In genomic region chr13:55105045-55105952, GRCm38 (mm10) we compare ENCODE assay signal across 8 mouse cellular contexts. TPM values are rescaled to one million over a fixed set of nuclear protein-coding genes. Genes with fewer than 3 reads are reported as not detected.
DNase-seq lines count a peak whose midpoint lies in the region; ATAC-seq and TF ChIP-seq lines count a peak whose summit lies in the region.

Zfp346 (plus strand) TSS chr13:55105311.

- peak; percentile 92 for ATAC-seq in heart, embryonic 15.5 days (replicated peaks; ENCODE audit: insufficient number of reproducible peaks, insufficient read depth, low FRiP score, low read depth)
- ATAC-seq in liver, embryonic 14.5 days (ENCODE audit: insufficient read depth) = peak; percentile 88
- ATAC-seq in neural tube, embryonic 11.5 days (ENCODE audit: insufficient read depth, low FRiP score, low TSS enrichment) = peak; percentile 90
- ATAC-seq in stomach, postnatal 0 days (ENCODE audit: low FRiP score, low TSS enrichment) = peak; percentile 98

- H3K4me3 ChIP-seq in forebrain, embryonic 10.5 days = peak within 1 kb of the TSS; percentile 87
- peak within 1 kb of the TSS; percentile 92 for H3K4me3 ChIP-seq in heart, embryonic 15.5 days
- H3K4me3 ChIP-seq in liver, embryonic 14.5 days (ENCODE audit: insufficient read depth in 1 of 2, low read depth in 2 of 2, low read length in 2 of 2) = peak within 1 kb of the TSS; percentile 77 to 96
- peak within 1 kb of the TSS; percentile 84 for H3K4me3 ChIP-seq in neural tube, embryonic 11.5 days (ENCODE audit: low read depth, low read length)
- peak within 1 kb of the TSS; percentile 89 for H3K4me3 ChIP-seq in stomach, postnatal 0 days (ENCODE audit: low read depth, low read length)

- peaks cover 25% of the 10 kb centered on the region for H3K36me3 ChIP-seq in forebrain, embryonic 10.5 days (replicated peaks)
- H3K36me3 ChIP-seq in heart, embryonic 15.5 days = 0 out of 2 replicates have a peak, but pooled peaks cover 12% of the 10 kb centered on the region
- H3K36me3 ChIP-seq in liver, embryonic 14.5 days (replicated peaks; ENCODE audit: control insufficient read depth, insufficient read depth, low read depth) = peaks cover 11% of the 10 kb centered on the region
- no peaks in the 10 kb centered on the region for H3K36me3 ChIP-seq in neural tube, embryonic 11.5 days (ENCODE audit: control insufficient read depth, insufficient read depth, low read length)
- no peaks in the 10 kb centered on the region for H3K36me3 ChIP-seq in stomach, postnatal 0 days (ENCODE audit: control insufficient read depth, insufficient read depth, low read length)

- no peak for TF ChIP-seq EP300 in liver, embryonic 14.5 days (IDR thresholded peaks at IDR 0.05; ENCODE audit: low read depth)
- TF ChIP-seq EP300 in stomach, postnatal 0 days (optimal IDR thresholded peaks at IDR 0.05) = peak; percentile 88

- H3K4me1 ChIP-seq in forebrain, embryonic 10.5 days = peaks cover 20% of the 10 kb centered on the region
- H3K4me1 ChIP-seq in heart, embryonic 15.5 days (replicated peaks) = peaks cover 23% of the 10 kb centered on the region
- H3K4me1 ChIP-seq in liver, embryonic 14.5 days (replicated peaks; ENCODE audit: control insufficient read depth in 2 of 2, insufficient read depth in 2 of 2, low read length in 1 of 2) = peaks cover 13 to 16% of the 10 kb centered on the region in 2 experiments
- H3K4me1 ChIP-seq in neural tube, embryonic 11.5 days (ENCODE audit: control insufficient read depth, insufficient read depth, low read length) = peaks cover 5% of the 10 kb centered on the region; the same call in 1 of the 2 replicates
- no peaks in the 10 kb centered on the region for H3K4me1 ChIP-seq in stomach, postnatal 0 days (replicated peaks; ENCODE audit: control insufficient read depth, insufficient read depth)

- peak; percentile 64 for TF ChIP-seq CTCF in liver, embryonic 14.5 days (IDR thresholded peaks at IDR 0.05; ENCODE audit: low read depth)
- peak; percentile 68 for TF ChIP-seq CTCF in stomach, postnatal 0 days (IDR thresholded peaks at IDR 0.05; ENCODE audit: low read depth)

- H3K27me3 ChIP-seq in forebrain, embryonic 10.5 days (ENCODE audit: poor library complexity, severe bottlenecking) = no peaks in the 10 kb centered on the region
- H3K27me3 ChIP-seq in heart, embryonic 15.5 days = no peaks in the 10 kb centered on the region
- H3K27me3 ChIP-seq in liver, embryonic 14.5 days (ENCODE audit: control insufficient read depth, insufficient read depth, low read length) = no peaks in the 10 kb centered on the region
- H3K27me3 ChIP-seq in neural tube, embryonic 11.5 days (ENCODE audit: control insufficient read depth, insufficient read depth, low read length) = no peaks in the 10 kb centered on the region
- no peaks in the 10 kb centered on the region for H3K27me3 ChIP-seq in stomach, postnatal 0 days (ENCODE audit: control insufficient read depth, insufficient read depth, low read length)

- peak within 1 kb of the TSS; percentile 93 for H3K27ac ChIP-seq in forebrain, embryonic 10.5 days
- peak within 1 kb of the TSS; percentile 94 for H3K27ac ChIP-seq in heart, embryonic 15.5 days
- H3K27ac ChIP-seq in liver, embryonic 14.5 days = peak within 1 kb of the TSS; percentile 63
- peak within 1 kb of the TSS; percentile 82 for H3K27ac ChIP-seq in neural tube, embryonic 11.5 days (ENCODE audit: low read depth, low read length)
- H3K27ac ChIP-seq in stomach, postnatal 0 days (replicated peaks) = peak within 1 kb of the TSS; percentile 88

- peak within 1 kb of the TSS; percentile 85 for H3K9ac ChIP-seq in heart, embryonic 15.5 days
- peak within 1 kb of the TSS; percentile 81 for H3K9ac ChIP-seq in liver, embryonic 14.5 days (replicated peaks)
- peak within 1 kb of the TSS; percentile 87 for H3K9ac ChIP-seq in neural tube, embryonic 11.5 days (ENCODE audit: low read length)
- H3K9ac ChIP-seq in stomach, postnatal 0 days (ENCODE audit: low read length) = peak within 1 kb of the TSS; percentile 81

- no peaks in the 10 kb centered on the region for H3K9me3 ChIP-seq in forebrain, embryonic 10.5 days
- H3K9me3 ChIP-seq in heart, embryonic 15.5 days (replicated peaks) = no peaks in the 10 kb centered on the region
- no peaks in the 10 kb centered on the region for H3K9me3 ChIP-seq in liver, embryonic 14.5 days (ENCODE audit: control insufficient read depth, low read length)
- H3K9me3 ChIP-seq in neural tube, embryonic 11.5 days (ENCODE audit: control insufficient read depth, low read length) = no peaks in the 10 kb centered on the region
- no peaks in the 10 kb centered on the region for H3K9me3 ChIP-seq in stomach, postnatal 0 days (ENCODE audit: control insufficient read depth, low read length)

- peak; percentile 94 to 98 for DNase-seq in CD8-positive naive resting alpha-beta T cell, adult 2 months (ENCODE audit: low read depth in 2 of 2, low spot score in 2 of 2)
- DNase-seq in c-Kit-positive CD71-negative TER-119-negative erythroid progenitor cells, embryonic 14.5 days (ENCODE audit: low read depth) = peak; percentile 95
- peak; percentile 97 for DNase-seq in forebrain, embryonic 10.5 days (ENCODE audit: extremely low spot score, low spot score)
- peak; percentile 98 to 99 for DNase-seq in kidney, postnatal 25 days
- DNase-seq in liver, embryonic 14.5 days (ENCODE audit: low read depth in 3 of 3, low spot score in 3 of 3) = peak; percentile 92 to 94 (median 93)
- DNase-seq in neural tube, embryonic 11.5 days (ENCODE audit: low spot score) = peak; percentile 99
- DNase-seq in stomach, postnatal 0 days (ENCODE audit: low spot score) = peak; percentile 97

- WGBS in forebrain, embryonic 10.5 days = under 1% methylated on average over 66 of the region's 66 CpGs
- WGBS in heart, embryonic 15.5 days = 1% methylated on average over 66 of the region's 66 CpGs
- WGBS in liver, embryonic 14.5 days (ENCODE audit: insufficient replicate concordance) = under 1% methylated on average over 65 of the region's 66 CpGs
- WGBS in neural tube, embryonic 11.5 days = under 1% methylated on average over 65 of the region's 66 CpGs
- under 1% methylated on average over 61 of the region's 66 CpGs for WGBS in stomach, postnatal 0 days

- peak within 1 kb of the TSS; percentile 83 for H3K4me2 ChIP-seq in heart, embryonic 15.5 days
- peak within 1 kb of the TSS; percentile 88 for H3K4me2 ChIP-seq in liver, embryonic 14.5 days (ENCODE audit: low read depth)
- H3K4me2 ChIP-seq in neural tube, embryonic 11.5 days (ENCODE audit: low read depth) = peak within 1 kb of the TSS; percentile 56
- H3K4me2 ChIP-seq in stomach, postnatal 0 days (replicated peaks; ENCODE audit: low read depth) = peak within 1 kb of the TSS; percentile 73

RNA-seq across cellular contexts. Expression of gene Zfp346, which starts in this region (rescaled TPM):
- 24.5 and 25.1 TPM in 2 replicates for polyA plus RNA-seq in forebrain, embryonic 10.5 days (2016; fragmentation: Nextera tagmentation; extraction: Ambion mirVana)
- polyA plus RNA-seq in heart, embryonic 15.5 days (2015; fragmentation: Nextera tagmentation; extraction: Ambion mirVana) = 16.6 and 21.2 TPM in 2 replicates
- polyA plus RNA-seq in liver, embryonic 14.5 days (2012; rRNA removed) = 9.4 and 11.4 TPM in 2 replicates
- 5.6 and 6.1 TPM in 2 replicates for polyA plus RNA-seq in liver, embryonic 14.5 days (2014; fragmentation: Nextera tagmentation; extraction: Ambion mirVana)
- polyA plus RNA-seq in neural tube, embryonic 11.5 days (2014; fragmentation: Nextera tagmentation; extraction: Ambion mirVana) = 21.6 and 22.0 TPM in 2 replicates
- 5.0 and 6.4 TPM in 2 replicates for polyA plus RNA-seq in stomach, postnatal 0 days (2015; fragmentation: Nextera tagmentation; extraction: Ambion mirVana)

Comparison
In these comparisons a context has a peak if more than half of its experiments do, and no peak if none do; other contexts are left out.
1. Peak in every context shown above with its lines: DNase-seq, ATAC-seq, H3K4me3 ChIP-seq and H3K27ac ChIP-seq.